Mouse (Mus musculus) erythroblast, embryonic 14.5 days (primary cell): ENCODE measurements around the gene Btbd2.

ENCODE experiments used
- GATA1 ChIP-seq: IDR thresholded peaks from 2 replicates; pipeline ENCODE4 v1.6.1; 2012; ENCODE audit warnings: low read length, inconsistent platforms, mixed read lengths
- TAL1 ChIP-seq: IDR thresholded peaks from 3 replicates; pipeline ENCODE4 v1.6.1; 2012; ENCODE audit warnings: low read length, inconsistent platforms, mixed read lengths

GRCm38 (mm10) chr10:80701721-80702535, 45.1 kb upstream of the Btbd2 start, which contains the start of the genes Mob3a and Izumo4:
- TF ChIP-seq GATA1 (no peak), TAL1 (no peak)
